Mouse (Mus musculus): ENCODE measurements around the gene Rps15. TPM values are rescaled to one million over a fixed set of nuclear protein-coding genes. Genes with fewer than 3 reads are reported as not detected.

Rps15 gene
- polyA plus RNA-seq, 2 experiments = 1,173 to 3,829 TPM

DNA sequence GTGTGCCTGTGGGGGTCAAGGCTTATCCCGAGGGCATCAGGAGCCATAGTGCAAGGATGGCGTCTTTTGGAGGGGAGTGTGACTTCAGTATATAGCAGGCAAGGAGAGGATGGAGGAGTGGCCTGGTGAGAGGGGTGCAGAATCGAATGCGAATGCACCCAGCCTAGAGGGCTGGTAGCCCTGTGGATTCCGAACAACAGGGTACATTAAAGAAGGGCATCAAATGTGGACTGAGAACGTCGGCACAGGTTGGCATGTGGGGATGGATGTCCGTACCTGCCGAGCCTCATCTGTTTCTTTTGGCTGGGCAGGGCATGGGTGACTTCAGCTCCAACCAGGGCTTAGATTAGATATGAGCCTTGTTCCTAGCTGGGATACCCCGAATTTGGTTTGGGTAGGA is 7.6 kb downstream of the Rps15 start:
- Histone ChIP-seq H3K9ac (ENCODE audit: low read depth, low read length, severe bottlenecking) (no peak overlapping the region), H3K27me3 (ENCODE audit: control insufficient read depth, insufficient read depth, low read length) (peaks cover 51% of the 10 kb centered on the region), H3K4me3 (replicated peaks; ENCODE audit: low read length) (no peak overlapping the region), H3K4me1 (ENCODE audit: control insufficient read depth, insufficient read depth, low read length) (peaks cover 13% of the 10 kb centered on the region), H3K27ac (replicated peaks; ENCODE audit: low read depth, low read length) (no peak overlapping the region), H3K9me3 (ENCODE audit: control insufficient read depth, low read length) (no peaks in the 10 kb centered on the region), H3K4me2 (replicated peaks; ENCODE audit: low read depth, low read length, severe bottlenecking) (no peak overlapping the region), H3K36me3 (ENCODE audit: control insufficient read depth, insufficient read depth, low read length) (peaks cover 3% of the 10 kb centered on the region; the same call in 1 of the 2 replicates)
- no peak for TF ChIP-seq POLR2A (IDR thresholded peaks at IDR 0.05; ENCODE audit: borderline replicate concordance, extremely low read depth, insufficient read depth, insufficient read length)
- DNase-seq (ENCODE audit: low spot score) (no peak), ATAC-seq (ENCODE audit: low FRiP score, low read depth) (no peak)
- 55% methylated on average over 10 of the region's 10 CpGs for WGBS

DNA sequence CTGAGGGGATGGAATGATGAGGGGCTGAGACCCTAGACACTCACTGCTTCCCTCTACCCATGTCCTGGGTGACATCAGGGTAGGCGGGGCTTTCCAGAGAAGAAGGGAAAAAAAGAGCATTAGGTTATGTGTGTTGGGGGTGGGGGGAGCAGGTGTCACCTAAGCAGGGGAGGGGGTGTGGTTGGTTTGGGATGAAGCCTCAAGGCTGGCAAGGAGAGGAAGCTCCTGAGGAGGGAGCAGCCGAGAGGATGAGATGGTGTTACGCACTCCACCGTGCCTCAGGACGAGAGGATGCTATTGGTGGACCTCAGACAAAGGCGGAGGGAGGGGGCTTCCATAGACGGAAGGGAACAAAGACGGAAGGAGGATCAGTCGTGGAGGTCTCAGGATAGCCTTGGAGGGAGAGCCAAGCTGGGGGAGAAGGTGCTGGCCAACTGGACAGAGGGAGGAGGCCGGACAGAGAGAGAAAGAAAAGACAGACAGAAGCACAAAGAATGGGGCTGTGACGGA is 8.5 kb downstream of the Rps15 start:
- Histone ChIP-seq H3K4me3 (replicated peaks; ENCODE audit: low read length) (no peak overlapping the region), H3K27ac (replicated peaks; ENCODE audit: low read depth, low read length) (no peak overlapping the region), H3K36me3 (ENCODE audit: control insufficient read depth, insufficient read depth, low read length) (no peaks in the 10 kb centered on the region), H3K4me1 (ENCODE audit: control insufficient read depth, insufficient read depth, low read length) (peaks cover 9% of the 10 kb centered on the region), H3K27me3 (ENCODE audit: control insufficient read depth, insufficient read depth, low read length) (peaks cover 60% of the 10 kb centered on the region), H3K4me2 (replicated peaks; ENCODE audit: low read depth, low read length, severe bottlenecking) (no peak overlapping the region), H3K9ac (ENCODE audit: low read depth, low read length, severe bottlenecking) (no peak overlapping the region), H3K9me3 (ENCODE audit: control insufficient read depth, low read length) (no peaks in the 10 kb centered on the region)
- WGBS = 30% methylated on average over 11 of the region's 11 CpGs
- no peak for DNase-seq (ENCODE audit: low spot score)
- ATAC-seq (ENCODE audit: low FRiP score, low read depth) = no peak
- TF ChIP-seq POLR2A (IDR thresholded peaks at IDR 0.05; ENCODE audit: borderline replicate concordance, extremely low read depth, insufficient read depth, insufficient read length) = no peak

DNA sequence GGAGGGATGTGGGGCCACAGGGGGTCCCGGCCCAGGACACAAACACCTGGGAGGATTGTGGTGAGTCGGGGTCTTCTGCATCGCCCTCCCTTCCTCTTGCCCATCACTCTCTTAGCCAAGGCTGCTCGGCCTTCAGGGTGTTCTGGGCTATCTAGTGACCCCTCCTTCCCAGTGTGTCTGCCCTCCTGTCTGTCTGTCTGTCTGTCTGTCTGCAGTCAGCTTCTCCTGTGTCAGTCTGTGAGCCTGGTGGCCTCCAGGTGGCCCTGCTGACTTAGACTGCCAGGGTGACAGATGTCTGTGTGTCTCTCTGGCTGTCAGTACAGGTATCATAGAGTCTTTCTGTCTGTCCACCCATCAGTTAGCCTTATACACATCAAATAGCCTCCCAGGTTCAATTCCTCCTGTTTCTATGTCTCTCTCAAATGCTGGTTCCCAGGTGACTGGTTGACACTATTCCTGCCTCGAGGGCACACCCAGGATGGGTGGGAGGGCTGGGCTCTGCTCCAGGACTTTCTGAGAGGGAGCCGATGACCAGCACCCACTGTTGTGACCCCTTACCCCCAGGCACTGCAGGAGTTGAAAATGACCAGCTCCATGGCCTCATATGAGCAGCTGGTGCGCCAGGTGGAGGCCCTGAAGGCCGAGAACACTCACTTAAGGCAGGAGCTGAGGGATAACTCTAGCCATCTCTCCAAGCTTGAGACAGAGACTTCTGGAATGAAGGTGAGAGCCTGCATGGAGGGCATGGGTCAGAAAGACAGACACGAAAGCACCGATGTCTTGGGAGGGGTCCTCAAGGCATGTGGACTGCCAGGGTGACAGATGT is 9.2 kb downstream of the Rps15 start:
- Histone ChIP-seq H3K9ac (ENCODE audit: low read depth, low read length, severe bottlenecking) (no peak overlapping the region), H3K9me3 (ENCODE audit: control insufficient read depth, low read length) (no peaks in the 10 kb centered on the region), H3K27ac (replicated peaks; ENCODE audit: low read depth, low read length) (no peak overlapping the region), H3K4me3 (replicated peaks; ENCODE audit: low read length) (no peak overlapping the region), H3K4me1 (ENCODE audit: control insufficient read depth, insufficient read depth, low read length) (peaks cover 4% of the 10 kb centered on the region), H3K36me3 (ENCODE audit: control insufficient read depth, insufficient read depth, low read length) (no peaks in the 10 kb centered on the region), H3K27me3 (ENCODE audit: control insufficient read depth, insufficient read depth, low read length) (peaks cover 67% of the 10 kb centered on the region), H3K4me2 (replicated peaks; ENCODE audit: low read depth, low read length, severe bottlenecking) (no peak overlapping the region)
- no peak for DNase-seq (ENCODE audit: low spot score)
- WGBS = 67% methylated on average over 8 of the region's 10 CpGs
- TF ChIP-seq POLR2A (IDR thresholded peaks at IDR 0.05; ENCODE audit: borderline replicate concordance, extremely low read depth, insufficient read depth, insufficient read length) = no peak
- ATAC-seq (ENCODE audit: low FRiP score, low read depth) = no peak

DNA sequence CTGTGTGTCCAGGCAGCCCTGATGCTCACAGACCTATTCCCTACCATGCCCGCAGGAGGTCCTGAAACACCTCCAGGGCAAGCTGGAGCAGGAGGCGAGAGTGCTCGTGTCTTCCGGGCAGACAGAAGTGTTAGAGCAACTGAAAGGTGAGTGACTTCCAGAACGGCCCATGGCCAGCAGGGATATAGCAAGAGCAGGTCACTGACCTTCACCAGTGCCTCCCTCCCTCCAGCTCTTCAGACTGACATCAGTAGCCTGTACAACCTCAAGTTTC is 9.8 kb downstream of the Rps15 start:
- H3K36me3 ChIP-seq (ENCODE audit: control insufficient read depth, insufficient read depth, low read length) = no peaks in the 10 kb centered on the region
- H3K4me3 ChIP-seq (replicated peaks; ENCODE audit: low read length) = no peak overlapping the region
- WGBS = 44% methylated on average over 5 of the region's 5 CpGs
- no peak overlapping the region for H3K27ac ChIP-seq (replicated peaks; ENCODE audit: low read depth, low read length)
- H3K9me3 ChIP-seq (ENCODE audit: control insufficient read depth, low read length) = no peaks in the 10 kb centered on the region
- no peaks in the 10 kb centered on the region for H3K4me1 ChIP-seq (ENCODE audit: control insufficient read depth, insufficient read depth, low read length)
- no peak overlapping the region for H3K9ac ChIP-seq (ENCODE audit: low read depth, low read length, severe bottlenecking)
- ATAC-seq (ENCODE audit: low FRiP score, low read depth) (no peak), DNase-seq (ENCODE audit: low spot score) (no peak)
- H3K27me3 ChIP-seq (ENCODE audit: control insufficient read depth, insufficient read depth, low read length) = peaks cover 67% of the 10 kb centered on the region
- no peak for TF ChIP-seq POLR2A (IDR thresholded peaks at IDR 0.05; ENCODE audit: borderline replicate concordance, extremely low read depth, insufficient read depth, insufficient read length)
- no peak overlapping the region; the same call in 1 of the 2 replicates for H3K4me2 ChIP-seq (replicated peaks; ENCODE audit: low read depth, low read length, severe bottlenecking)

DNA sequence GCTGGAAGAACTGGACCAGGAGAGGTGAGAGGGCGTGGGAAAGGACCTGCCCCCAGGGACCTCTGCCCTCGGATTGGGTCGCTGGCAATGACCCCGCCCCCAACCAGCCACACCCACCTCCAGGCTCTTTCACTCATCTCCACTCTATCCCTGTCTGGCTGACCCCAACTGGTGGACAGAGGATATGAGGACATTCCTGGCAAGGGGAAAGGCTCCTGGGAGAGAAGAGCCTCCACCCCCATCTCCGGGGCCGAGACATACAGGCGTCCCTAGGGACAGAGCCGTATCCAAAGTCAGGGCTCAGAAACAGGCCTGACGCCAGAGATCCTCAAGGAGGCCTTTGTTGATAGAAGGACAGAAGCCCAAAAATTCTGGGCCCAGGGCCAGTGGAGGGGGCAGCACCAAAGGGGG is 10.2 kb downstream of the Rps15 start:
- no peaks in the 10 kb centered on the region for H3K9me3 ChIP-seq (ENCODE audit: control insufficient read depth, low read length)
- ATAC-seq (ENCODE audit: low FRiP score, low read depth) (no peak), DNase-seq (ENCODE audit: low spot score) (no peak)
- H3K9ac ChIP-seq (ENCODE audit: low read depth, low read length, severe bottlenecking) = no peak overlapping the region
- TF ChIP-seq POLR2A (IDR thresholded peaks at IDR 0.05; ENCODE audit: borderline replicate concordance, extremely low read depth, insufficient read depth, insufficient read length) = no peak
- H3K27ac ChIP-seq (replicated peaks; ENCODE audit: low read depth, low read length) = no peak overlapping the region
- peaks cover 67% of the 10 kb centered on the region for H3K27me3 ChIP-seq (ENCODE audit: control insufficient read depth, insufficient read depth, low read length)
- H3K4me3 ChIP-seq (replicated peaks; ENCODE audit: low read length) = no peak overlapping the region
- no peak overlapping the region; the same call in 1 of the 2 replicates for H3K4me2 ChIP-seq (replicated peaks; ENCODE audit: low read depth, low read length, severe bottlenecking)
- H3K36me3 ChIP-seq (ENCODE audit: control insufficient read depth, insufficient read depth, low read length) = no peaks in the 10 kb centered on the region
- WGBS = 9% methylated on average over 9 of the region's 9 CpGs
- no peaks in the 10 kb centered on the region for H3K4me1 ChIP-seq (ENCODE audit: control insufficient read depth, insufficient read depth, low read length)

Data from limb, embryonic 14.5 days (tissue).